Mouse (Mus musculus) midbrain, postnatal 0 days (tissue): ENCODE measurements around the gene Slc25a5. TPM values are rescaled to one million over a fixed set of nuclear protein-coding genes. Genes with fewer than 3 reads are reported as not detected.

Experiments
- ATAC-seq: fragments of 200-750 bp; cut with Nextera tagmentation; 2 replicates; pipeline ENCODE4 v1.8.0; 2017; ENCODE audit warnings: moderate number of reproducible peaks, mild to moderate bottlenecking, moderate TSS enrichment, moderate library complexity; ENCODE audit not compliant: low FRiP score
- DNase-seq: peaks from one replicate; pipeline ENCODE4 v3.0.0-alpha.2; 2015; ENCODE audit warnings: low spot score
- H3K27ac ChIP-seq: fragments of 300-500 bp; sonication (generic); 2 replicates; pipeline ENCODE4 v1.5.1; 2014; ENCODE audit warnings: low read depth, mild to moderate bottlenecking, low read length, mixed read lengths
- H3K27me3 ChIP-seq: fragments of 300-500 bp; sonication (generic); 2 replicates; pipeline ENCODE4 v1.6.1; 2014; ENCODE audit warnings: low read length, control low read depth, mixed read lengths; ENCODE audit not compliant: insufficient read depth
- H3K36me3 ChIP-seq: fragments of 300-500 bp; sonication (generic); 2 replicates; pipeline ENCODE4 v1.6.1; 2014; ENCODE audit warnings: low read length, control low read depth, mixed read lengths; ENCODE audit not compliant: insufficient read depth
- H3K4me1 ChIP-seq: fragments of 300-500 bp; sonication (generic); 2 replicates; pipeline ENCODE4 v1.6.1; 2014; ENCODE audit warnings: mild to moderate bottlenecking, control low read depth, antibody characterized with exemption, low read length, mixed read lengths; ENCODE audit not compliant: insufficient read depth
- H3K4me2 ChIP-seq: fragments of 300-500 bp; sonication (generic); 2 replicates; pipeline ENCODE4 v1.6.1; 2014; ENCODE audit warnings: low read depth, mild to moderate bottlenecking, low read length, mixed read lengths; ENCODE audit not compliant: poor library complexity, severe bottlenecking
- H3K4me3 ChIP-seq: fragments of 300-500 bp; sonication (generic); 2 replicates; pipeline ENCODE4 v1.5.1; 2014; ENCODE audit warnings: low read depth, mild to moderate bottlenecking, low read length, moderate library complexity
- H3K9ac ChIP-seq: fragments of 300-500 bp; sonication (generic); replicated peaks from 2 replicates; pipeline ENCODE4 v1.6.1; 2014; ENCODE audit warnings: mild to moderate bottlenecking, low read length, moderate library complexity, mixed read lengths; ENCODE audit not compliant: poor library complexity, severe bottlenecking
- H3K9me3 ChIP-seq: fragments of 300-500 bp; sonication (generic); 2 replicates; pipeline ENCODE4 v1.6.1; 2016; ENCODE audit warnings: low read length, control low read depth
- CTCF ChIP-seq: IDR thresholded peaks from 2 replicates; pipeline ENCODE4 v1.5.1; 2016; ENCODE audit warnings: antibody characterized with exemption, mild to moderate bottlenecking
- WGBS: fragments of 180-500 bp; shearing (Covaris S2); extraction: QIAGEN DNeasy Blood & Tissue Kit; methylation state at CpG from one replicate; pipeline ENCODE4 v1.1.7; 2014; 5-methylcytosine and 5-hydroxymethylcytosine counted together
- polyA plus RNA-seq: library from polyadenylated mRNA; unstranded; fragments of >200 nt; fragmentation: Nextera tagmentation; extraction: Ambion mirVana; gene quantifications from 2 replicates; pipeline ENCODE4 v1.2.1, GENCODE M21; 2015
- total RNA-seq: library from RNA; depleted of rRNA; stranded (reverse); fragments of >200 nt; gene quantifications from 2 replicates; pipeline ENCODE4 v1.2.3, GENCODE M21; 2014

Slc25a5 gene
- total and polyA plus RNA-seq, 2 experiments from 2014 or later = 392 to 483 TPM

- no peak overlapping the region for H3K27ac ChIP-seq
- no peaks in the 10 kb centered on the region for H3K27me3 ChIP-seq
- no peak overlapping the region for H3K9ac ChIP-seq
- DNase-seq (no peak), ATAC-seq (no peak)
- TF ChIP-seq CTCF = no peak
- no peak overlapping the region for H3K4me3 ChIP-seq
- H3K4me2 ChIP-seq = no peak overlapping the region
- no peaks in the 10 kb centered on the region for H3K36me3 ChIP-seq
- H3K4me1 ChIP-seq = no peaks in the 10 kb centered on the region
- H3K9me3 ChIP-seq = no peaks in the 10 kb centered on the region
- WGBS = 80% methylated on average over 10 of the region's 10 CpGs
These were observed 28.7 kb downstream of the Slc25a5 start for GRCm38 (mm10) chrX:36823932-36824711.

- Histone ChIP-seq H3K9ac (no peak overlapping the region), H3K4me1 (no peaks in the 10 kb centered on the region), H3K4me3 (no peak overlapping the region), H3K4me2 (no peak overlapping the region), H3K27ac (no peak overlapping the region), H3K27me3 (no peaks in the 10 kb centered on the region), H3K9me3 (no peaks in the 10 kb centered on the region), H3K36me3 (no peaks in the 10 kb centered on the region)
- no peak for TF ChIP-seq CTCF
- ATAC-seq (no peak), DNase-seq (no peak)
- WGBS = 57% methylated on average over 2 of the region's 2 CpGs
These were observed 29.6 kb downstream of the Slc25a5 start for GRCm38 (mm10) chrX:36825032-36825431.

GRCm38 (mm10) chrX:36826873-36827272 is 31.4 kb downstream of the Slc25a5 start:
- Histone ChIP-seq H3K27ac (no peak overlapping the region), H3K9ac (no peak overlapping the region), H3K9me3 (no peaks in the 10 kb centered on the region), H3K36me3 (no peaks in the 10 kb centered on the region), H3K4me1 (no peaks in the 10 kb centered on the region), H3K4me2 (no peak overlapping the region), H3K27me3 (no peaks in the 10 kb centered on the region), H3K4me3 (no peak overlapping the region)
- ATAC-seq (no peak), DNase-seq (no peak)
- 92% methylated on average over 4 of the region's 5 CpGs for WGBS
- no peak for TF ChIP-seq CTCF

- H3K4me2 ChIP-seq = no peak overlapping the region
- H3K27me3 ChIP-seq = no peaks in the 10 kb centered on the region
- DNase-seq = peak; percentile 51
- no peaks in the 10 kb centered on the region for H3K9me3 ChIP-seq
- H3K36me3 ChIP-seq = no peaks in the 10 kb centered on the region
- no peaks in the 10 kb centered on the region for H3K4me1 ChIP-seq
- WGBS = 43% methylated on average over 5 of the region's 5 CpGs
- H3K9ac ChIP-seq = no peak overlapping the region
- peak; percentile 56 for TF ChIP-seq CTCF
- no peak overlapping the region for H3K27ac ChIP-seq
- no peak overlapping the region for H3K4me3 ChIP-seq
- no peak for ATAC-seq
These were observed 34.8 kb downstream of the Slc25a5 start for GRCm38 (mm10) chrX:36830271-36830670.

- no peaks in the 10 kb centered on the region for H3K36me3 ChIP-seq
- no peak overlapping the region for H3K4me2 ChIP-seq
- DNase-seq = no peak
- no peaks in the 10 kb centered on the region for H3K9me3 ChIP-seq
- WGBS = 85% methylated on average over 4 of the region's 4 CpGs
- no peak for ATAC-seq
- no peaks in the 10 kb centered on the region for H3K27me3 ChIP-seq
- no peak overlapping the region for H3K9ac ChIP-seq
- no peak for TF ChIP-seq CTCF
- H3K27ac ChIP-seq = no peak overlapping the region
- no peaks in the 10 kb centered on the region for H3K4me1 ChIP-seq
- no peak overlapping the region for H3K4me3 ChIP-seq
These were observed 36.2 kb downstream of the Slc25a5 start for GRCm38 (mm10) chrX:36831632-36832031.

- WGBS = 26% methylated on average over 19 of the region's 19 CpGs
- peak; percentile 76 for DNase-seq
- TF ChIP-seq CTCF = peak; percentile 79
These were observed 38.1 kb downstream of the Slc25a5 start for GRCm38 (mm10) chrX:36833397-36834084.

More at GRCm38 (mm10) chrX:36833397-36834084, 38.1 kb downstream of the Slc25a5 start:
- peak; percentile 62 for ATAC-seq
- Histone ChIP-seq H3K9me3 (no peaks in the 10 kb centered on the region), H3K9ac (0 out of 2 replicates have a peak overlapping the region, but pooled peaks have one; percentile 5), H3K27me3 (no peaks in the 10 kb centered on the region), H3K4me3 (peak overlapping the region; percentile 13; the same call in 1 of the 2 replicates), H3K27ac (no peak overlapping the region), H3K4me1 (no peaks in the 10 kb centered on the region), H3K4me2 (peak overlapping the region; percentile 35), H3K36me3 (no peaks in the 10 kb centered on the region)
